Mouse (Mus musculus) forebrain, postnatal 0 days (tissue): Measurements from ENCODE around the gene Gab1. TPM values are rescaled to one million over a fixed set of nuclear protein-coding genes. Genes with fewer than 3 reads are reported as not detected.

ENCODE experiments used
- ATAC-seq: fragments of 200-750 bp; cut with Nextera tagmentation; 2 replicates; pipeline ENCODE4 v1.8.0; 2017; ENCODE audit warnings: mild to moderate bottlenecking, moderate library complexity
- DNase-seq: peaks from one replicate; pipeline ENCODE4 v3.0.0-alpha.2; 2015
- H3K27ac ChIP-seq: fragments of 300-500 bp; sonication (generic); 2 replicates; pipeline ENCODE4 v1.5.1; 2014; ENCODE audit warnings: low read depth, mild to moderate bottlenecking, antibody characterized with exemption, low read length, moderate library complexity, mixed read lengths
- H3K27me3 ChIP-seq: fragments of 300-500 bp; sonication (generic); 2 replicates; pipeline ENCODE4 v1.6.1; 2014; ENCODE audit warnings: mild to moderate bottlenecking, low read length, mixed read lengths; ENCODE audit not compliant: insufficient read depth
- H3K36me3 ChIP-seq: fragments of 300-500 bp; sonication (generic); 2 replicates; pipeline ENCODE4 v1.6.1; 2014; ENCODE audit warnings: mild to moderate bottlenecking, moderate library complexity; ENCODE audit not compliant: insufficient read depth
- H3K4me1 ChIP-seq: fragments of 300-500 bp; sonication (generic); 2 replicates; pipeline ENCODE4 v1.6.1; 2014; ENCODE audit warnings: antibody characterized with exemption; ENCODE audit not compliant: insufficient read depth
- H3K4me2 ChIP-seq: fragments of 300-500 bp; sonication (generic); 2 replicates; pipeline ENCODE4 v1.6.1; 2014; ENCODE audit warnings: low read depth, mild to moderate bottlenecking, moderate library complexity
- H3K4me3 ChIP-seq: fragments of 300-500 bp; sonication (generic); 2 replicates; pipeline ENCODE4 v1.5.1; 2014; ENCODE audit warnings: low read depth, low read length, mixed read lengths
- H3K9ac ChIP-seq: fragments of 300-500 bp; sonication (generic); 2 replicates; pipeline ENCODE4 v1.6.1; 2014; ENCODE audit warnings: mild to moderate bottlenecking
- H3K9me3 ChIP-seq: fragments of 300-500 bp; sonication (generic); 2 replicates; pipeline ENCODE4 v1.6.1; 2016; ENCODE audit warnings: low read length
- CTCF ChIP-seq: sonication (generic); IDR thresholded peaks from 2 replicates; pipeline ENCODE4 v1.5.1; 2016; ENCODE audit warnings: antibody characterized with exemption, control low read depth, low read depth
- WGBS: fragments of 180-500 bp; shearing (Covaris S2); extraction: QIAGEN DNeasy Blood & Tissue Kit; methylation state at CpG from one replicate; pipeline ENCODE4 v1.1.7; 2014; 5-methylcytosine and 5-hydroxymethylcytosine counted together
- polyA plus RNA-seq: library from polyadenylated mRNA; unstranded; fragments of >200 nt; fragmentation: Nextera tagmentation; extraction: Ambion mirVana; gene quantifications from 2 replicates; pipeline ENCODE4 v1.2.1, GENCODE M21; 2015
- total RNA-seq: library from RNA; depleted of rRNA; stranded (reverse); fragments of >200 nt; gene quantifications from 2 replicates; pipeline ENCODE4 v1.2.3, GENCODE M21; 2014

The Gab1 gene
- total and polyA plus RNA-seq, 2 experiments from 2014 or later, result 9.8 to 15.7 TPM

DNA sequence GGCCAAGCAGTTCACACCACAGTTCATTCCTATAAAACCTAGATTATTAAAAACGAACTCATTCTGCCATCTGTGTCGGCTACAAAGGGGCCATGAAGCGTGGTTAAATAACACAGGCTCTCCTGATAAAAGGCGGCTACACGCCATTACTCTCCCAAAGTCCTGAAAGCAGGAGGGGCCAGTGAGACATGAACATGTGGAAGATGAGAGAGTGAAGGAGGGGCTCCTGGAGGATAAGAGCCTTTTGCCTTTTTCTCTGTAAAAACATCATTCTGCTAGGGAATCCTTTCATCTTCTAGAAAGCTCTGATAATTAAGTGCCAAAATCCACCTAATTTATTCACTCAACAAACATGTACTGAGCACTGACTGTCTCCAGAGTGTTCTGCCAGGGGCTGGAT is 55.9 kb downstream of the Gab1 start:
- WGBS, result 23% methylated on average over 5 of the region's 5 CpGs
- TF ChIP-seq CTCF, result no peak
- no peaks in the 10 kb centered on the region for H3K4me1 ChIP-seq
- no peaks in the 10 kb centered on the region for H3K27me3 ChIP-seq
- no peaks in the 10 kb centered on the region for H3K36me3 ChIP-seq
- ATAC-seq, result no peak
- H3K9me3 ChIP-seq, result no peaks in the 10 kb centered on the region
- H3K4me2 ChIP-seq, result no peak overlapping the region
- H3K4me3 ChIP-seq, result no peak overlapping the region
- no peak overlapping the region for H3K27ac ChIP-seq
- H3K9ac ChIP-seq, result no peak overlapping the region
- no peak for DNase-seq

DNA sequence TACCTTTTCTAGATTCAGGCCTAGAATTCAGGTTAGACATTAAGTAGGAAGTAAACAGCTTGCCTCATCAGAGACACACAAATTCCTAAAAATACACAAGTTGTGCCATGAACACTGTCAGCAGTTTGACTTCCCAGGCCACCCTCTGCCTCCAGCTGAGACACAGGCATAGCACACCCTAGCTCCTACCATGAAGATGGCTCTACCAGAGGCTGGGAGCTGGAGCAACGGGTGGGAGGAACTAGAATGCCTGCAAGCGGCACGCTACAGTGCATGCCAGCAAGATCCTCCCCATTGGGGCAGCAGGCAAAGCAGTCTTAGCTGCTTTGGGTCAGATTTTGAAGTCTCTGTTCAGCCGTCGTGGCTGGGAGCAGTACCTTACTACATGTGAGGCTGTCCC is 57.1 kb downstream of the Gab1 start:
- no peaks in the 10 kb centered on the region for H3K4me1 ChIP-seq
- H3K4me2 ChIP-seq, result no peak overlapping the region
- TF ChIP-seq CTCF, result no peak
- no peaks in the 10 kb centered on the region for H3K27me3 ChIP-seq
- DNase-seq (no peak), ATAC-seq (no peak)
- WGBS, result 74% methylated on average over 5 of the region's 5 CpGs
- H3K27ac ChIP-seq, result no peak overlapping the region
- no peak overlapping the region for H3K4me3 ChIP-seq
- no peak overlapping the region for H3K9ac ChIP-seq
- no peaks in the 10 kb centered on the region for H3K36me3 ChIP-seq
- no peaks in the 10 kb centered on the region for H3K9me3 ChIP-seq

DNA sequence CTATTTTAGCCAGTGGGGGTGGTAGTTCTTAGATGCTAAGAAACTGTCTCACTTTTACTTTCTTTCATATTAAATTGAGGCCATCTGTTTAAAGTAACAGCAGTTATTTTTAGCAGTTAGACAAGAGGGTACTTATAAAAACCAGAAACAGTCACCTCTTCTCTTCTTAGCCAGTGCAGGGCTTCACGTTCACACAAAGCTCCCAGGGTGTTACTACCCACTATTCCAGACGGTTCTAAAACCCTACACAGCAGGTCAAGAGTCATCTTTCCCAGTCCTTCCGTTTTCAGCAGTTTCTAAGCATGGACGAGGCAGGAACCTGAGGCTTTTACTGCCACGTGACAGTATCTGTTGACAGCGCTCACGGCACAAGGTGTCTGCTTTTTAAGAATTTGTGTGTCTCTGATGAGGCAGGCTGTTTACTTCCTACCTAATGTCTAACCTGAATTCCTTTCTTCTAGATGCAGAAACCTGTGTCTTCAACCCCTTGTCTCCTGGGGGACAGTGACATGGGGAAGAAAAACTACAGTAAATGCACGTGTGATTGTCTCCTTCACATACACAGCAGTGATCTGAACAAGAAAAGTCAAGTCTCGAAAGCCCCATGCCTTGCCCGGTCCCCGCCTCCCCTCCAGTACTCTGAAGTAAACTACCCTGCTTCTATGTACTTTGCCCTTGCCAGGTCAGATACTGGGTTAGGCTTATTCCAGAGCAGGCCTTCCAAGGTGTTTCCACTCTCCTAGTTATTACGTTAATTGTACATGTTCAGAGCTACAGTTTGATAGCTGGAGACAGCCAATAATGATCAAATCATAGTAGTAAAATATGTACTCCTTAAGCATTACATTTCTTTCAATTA is 58.7 kb downstream of the Gab1 start:
- Histone ChIP-seq H3K9me3 (no peaks in the 10 kb centered on the region), H3K27me3 (no peaks in the 10 kb centered on the region), H3K27ac (no peak overlapping the region), H3K4me2 (no peak overlapping the region), H3K4me1 (no peaks in the 10 kb centered on the region), H3K36me3 (no peaks in the 10 kb centered on the region), H3K9ac (no peak overlapping the region), H3K4me3 (no peak overlapping the region)
- no peak for ATAC-seq
- TF ChIP-seq CTCF, result no peak
- WGBS, result 78% methylated on average over 12 of the region's 12 CpGs
- DNase-seq, result no peak

DNA sequence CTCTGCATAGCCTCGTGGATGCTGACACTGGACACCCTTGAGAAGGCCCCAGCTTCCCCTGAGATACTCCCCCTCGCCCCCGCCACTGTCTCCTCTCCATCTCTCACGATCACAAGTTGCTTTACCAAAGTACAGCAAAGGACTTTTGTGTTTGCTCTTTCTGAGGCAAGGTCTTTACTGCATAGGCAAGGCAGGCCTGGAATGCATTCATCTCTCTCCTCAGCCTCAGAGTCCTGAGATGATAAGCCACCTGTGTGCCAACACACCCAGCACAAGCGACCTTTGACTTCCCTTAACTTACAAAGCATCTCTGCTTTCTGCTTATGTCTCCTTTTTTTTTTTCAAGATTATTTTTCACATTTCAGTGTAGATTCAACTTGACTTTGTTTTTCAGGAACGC is 61.3 kb downstream of the Gab1 start:
- ATAC-seq (no peak), DNase-seq (no peak)
- Histone ChIP-seq H3K4me3 (no peak overlapping the region), H3K9me3 (no peaks in the 10 kb centered on the region), H3K27me3 (no peaks in the 10 kb centered on the region), H3K4me2 (no peak overlapping the region), H3K36me3 (no peaks in the 10 kb centered on the region), H3K9ac (no peak overlapping the region), H3K27ac (no peak overlapping the region), H3K4me1 (peaks cover 4% of the 10 kb centered on the region; the same call in 1 of the 2 replicates)
- WGBS, result 78% methylated on average over 6 of the region's 6 CpGs
- TF ChIP-seq CTCF, result no peak

DNA sequence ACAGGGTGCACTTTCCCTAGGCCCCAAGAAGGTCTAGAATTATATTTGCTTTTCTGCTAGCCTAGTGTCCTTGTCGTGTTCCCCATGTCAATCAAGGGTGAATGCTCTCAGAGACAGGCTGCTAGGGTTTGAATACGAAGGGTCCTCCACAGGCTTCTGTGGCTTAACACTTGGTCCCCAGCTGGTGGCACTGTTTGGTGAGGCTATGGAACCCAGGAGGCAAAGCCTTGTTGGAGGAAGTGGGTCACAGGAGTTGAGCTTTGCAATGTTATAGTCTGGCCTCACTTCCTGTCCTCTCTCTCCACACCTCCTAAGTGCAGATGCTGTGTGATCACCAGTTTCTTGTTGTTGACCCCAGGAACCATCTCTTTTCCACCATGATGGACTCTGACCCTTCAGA is 63.3 kb downstream of the Gab1 start:
- H3K4me2 ChIP-seq, result no peak overlapping the region
- H3K36me3 ChIP-seq, result no peaks in the 10 kb centered on the region
- H3K9ac ChIP-seq, result no peak overlapping the region
- WGBS, result 85% methylated on average over 2 of the region's 2 CpGs
- H3K27me3 ChIP-seq, result no peaks in the 10 kb centered on the region
- H3K9me3 ChIP-seq, result no peaks in the 10 kb centered on the region
- no peak for TF ChIP-seq CTCF
- no peak for DNase-seq
- H3K4me3 ChIP-seq, result no peak overlapping the region
- H3K4me1 ChIP-seq, result peaks cover 7% of the 10 kb centered on the region; the same call in 1 of the 2 replicates
- no peak overlapping the region for H3K27ac ChIP-seq
- ATAC-seq, result no peak

DNA sequence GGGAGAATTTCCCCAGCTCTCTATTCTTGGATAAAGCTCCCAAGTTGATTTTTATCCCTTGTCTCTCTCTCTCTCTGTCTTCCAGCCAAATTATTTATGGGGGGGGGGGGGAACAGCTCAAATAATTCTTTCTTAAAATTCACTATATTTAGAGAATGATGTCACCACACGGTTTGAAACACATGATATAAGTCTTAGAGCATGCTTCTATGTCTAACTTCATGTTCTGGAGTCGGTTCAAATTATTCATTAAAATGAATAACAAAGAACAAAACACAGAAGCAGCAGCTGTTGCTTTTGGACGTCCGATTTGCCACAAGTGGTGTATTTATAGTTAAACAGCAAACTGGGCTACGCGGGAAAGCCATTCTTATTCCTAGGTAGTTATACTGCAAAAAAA is 65.1 kb downstream of the Gab1 start:
- H3K4me2 ChIP-seq, result no peak overlapping the region
- no peaks in the 10 kb centered on the region for H3K27me3 ChIP-seq
- DNase-seq (no peak), ATAC-seq (peak; percentile 32; the same call in 1 of the 2 replicates)
- no peaks in the 10 kb centered on the region for H3K9me3 ChIP-seq
- H3K4me3 ChIP-seq, result no peak overlapping the region
- H3K9ac ChIP-seq, result no peak overlapping the region
- no peak overlapping the region for H3K27ac ChIP-seq
- H3K4me1 ChIP-seq, result peaks cover 12% of the 10 kb centered on the region; the same call in 1 of the 2 replicates
- no peaks in the 10 kb centered on the region for H3K36me3 ChIP-seq
- no peak for TF ChIP-seq CTCF
- 44% methylated on average over 6 of the region's 6 CpGs for WGBS

DNA sequence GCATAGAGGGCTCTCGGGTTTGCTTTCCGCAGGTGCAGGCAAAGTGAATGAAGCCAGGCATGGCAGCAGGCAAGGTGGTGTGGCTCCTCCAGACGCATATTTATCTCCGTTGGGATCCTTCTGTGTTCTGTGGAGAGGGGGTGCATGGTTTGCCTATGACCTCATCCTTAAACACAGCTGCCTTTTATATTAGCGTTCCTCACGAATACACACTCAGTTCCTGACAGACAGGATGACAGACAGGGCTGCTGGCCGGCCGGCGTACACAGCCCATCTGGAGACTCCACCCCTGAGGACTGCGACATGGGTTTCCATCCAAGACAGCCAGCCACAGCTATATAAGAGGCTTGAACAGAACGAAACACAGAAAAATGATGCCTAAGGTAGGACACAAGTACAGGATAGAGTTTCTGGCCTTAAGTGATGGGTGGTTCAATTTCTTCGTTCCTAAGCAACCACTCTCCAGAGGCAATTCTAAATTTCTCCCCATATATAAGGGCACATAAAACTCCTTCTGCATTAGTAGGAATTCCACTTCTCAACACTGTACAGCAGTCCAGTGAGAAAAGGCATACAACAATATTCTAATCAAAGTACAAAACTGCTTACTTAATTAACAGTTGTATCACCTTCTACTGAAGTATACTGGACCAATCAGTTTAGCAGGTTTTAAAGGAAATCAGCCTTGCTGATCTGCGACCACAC is 66.1 kb downstream of the Gab1 start:
- peaks cover 12% of the 10 kb centered on the region; the same call in 1 of the 2 replicates for H3K4me1 ChIP-seq
- H3K27ac ChIP-seq, result no peak overlapping the region
- 35% methylated on average over 13 of the region's 13 CpGs for WGBS
- no peak for DNase-seq
- H3K4me2 ChIP-seq, result no peak overlapping the region
- no peak for TF ChIP-seq CTCF
- peak; percentile 51 for ATAC-seq
- H3K36me3 ChIP-seq, result no peaks in the 10 kb centered on the region
- H3K4me3 ChIP-seq, result no peak overlapping the region
- no peaks in the 10 kb centered on the region for H3K9me3 ChIP-seq
- H3K27me3 ChIP-seq, result no peaks in the 10 kb centered on the region
- no peak overlapping the region for H3K9ac ChIP-seq
